Mouse (Mus musculus) natural killer cell, adult 2 months (primary cell): Measurements from ENCODE around the gene Abhd14b.

Source experiments
- DNase-seq, 2 experiments: peaks; one replicate each; pipeline ENCODE4 v3.0.0; 2022; ENCODE audit warnings: low spot score in 2 of 2

Gene Abhd14b

DNA sequence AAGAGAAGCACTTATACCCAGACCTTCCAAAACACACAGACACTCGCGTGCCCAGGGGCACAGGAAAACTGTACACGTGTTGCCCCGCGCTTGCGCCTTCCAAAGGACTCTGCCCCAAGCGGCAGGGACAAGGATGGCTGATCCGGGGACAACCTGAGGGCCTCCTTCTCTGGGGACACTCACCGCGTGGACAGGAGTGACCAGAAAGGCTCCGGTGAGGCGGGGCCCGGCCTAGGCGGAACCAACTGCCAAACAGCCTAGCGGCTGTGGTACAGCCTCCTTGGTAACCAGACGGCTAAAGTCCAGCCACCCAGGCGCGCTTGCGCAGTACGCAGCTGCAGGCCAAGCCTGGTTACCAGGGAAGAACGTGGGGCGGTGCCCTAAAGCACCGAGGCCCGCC lies at the start of gene Abhd14b, which contains the start of gene Abhd14a:
Abhd14b (plus strand) TSS at position 112 of the 400 bp plus-strand sequence.
Abhd14a (minus strand) TSS at position 331 of the 400 bp plus-strand sequence.
- peak; percentile 78 to 80 for DNase-seq

GRCm38 (mm10) chr9:106397733-106398132 lies 49.5 kb upstream of the Abhd14b start:
- DNase-seq = no peak

GRCm38 (mm10) chr9:106398667-106399311 lies 48.5 kb upstream of the Abhd14b start:
- no peak for DNase-seq

DNA sequence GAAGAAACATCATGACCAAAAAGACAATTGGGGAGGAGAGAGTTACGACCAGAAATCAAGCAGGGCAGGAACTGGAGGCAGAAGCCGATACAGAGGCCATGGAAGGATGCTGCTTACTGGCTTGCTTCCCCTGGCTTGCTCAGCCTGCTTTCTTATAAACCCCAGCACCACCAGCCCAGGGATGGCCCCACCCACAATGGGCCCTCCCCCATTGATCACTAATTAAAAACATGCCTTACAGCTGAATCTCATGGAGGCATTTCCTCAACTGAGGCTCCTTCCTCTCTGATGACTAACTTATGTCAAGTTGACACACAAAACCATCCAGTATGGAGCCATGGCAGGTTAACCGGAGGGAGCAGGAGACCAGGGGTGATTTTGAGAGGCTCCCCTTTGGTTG lies 47.5 kb upstream of the Abhd14b start:
- no peak for DNase-seq

DNA sequence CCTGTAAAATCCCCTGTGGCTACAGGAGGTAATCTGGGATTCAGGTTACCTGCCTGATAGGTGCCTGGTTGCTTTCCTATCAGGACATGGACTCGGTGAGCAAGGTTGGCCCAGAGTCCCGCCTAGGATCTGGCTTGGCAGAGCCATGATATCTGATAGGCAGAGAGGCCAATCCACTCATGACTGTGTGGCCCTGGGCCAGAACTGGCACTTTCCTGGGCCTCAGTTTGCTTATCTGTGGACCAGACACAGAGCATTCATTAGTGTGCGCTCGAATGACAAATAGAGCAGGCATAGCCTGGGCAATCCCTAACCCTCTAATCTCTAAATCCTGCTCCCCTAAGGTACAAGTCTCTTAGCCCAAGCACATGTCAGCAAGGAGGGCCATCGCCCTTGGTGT lies 45.1 kb upstream of the Abhd14b start:
- no peak for DNase-seq

DNA sequence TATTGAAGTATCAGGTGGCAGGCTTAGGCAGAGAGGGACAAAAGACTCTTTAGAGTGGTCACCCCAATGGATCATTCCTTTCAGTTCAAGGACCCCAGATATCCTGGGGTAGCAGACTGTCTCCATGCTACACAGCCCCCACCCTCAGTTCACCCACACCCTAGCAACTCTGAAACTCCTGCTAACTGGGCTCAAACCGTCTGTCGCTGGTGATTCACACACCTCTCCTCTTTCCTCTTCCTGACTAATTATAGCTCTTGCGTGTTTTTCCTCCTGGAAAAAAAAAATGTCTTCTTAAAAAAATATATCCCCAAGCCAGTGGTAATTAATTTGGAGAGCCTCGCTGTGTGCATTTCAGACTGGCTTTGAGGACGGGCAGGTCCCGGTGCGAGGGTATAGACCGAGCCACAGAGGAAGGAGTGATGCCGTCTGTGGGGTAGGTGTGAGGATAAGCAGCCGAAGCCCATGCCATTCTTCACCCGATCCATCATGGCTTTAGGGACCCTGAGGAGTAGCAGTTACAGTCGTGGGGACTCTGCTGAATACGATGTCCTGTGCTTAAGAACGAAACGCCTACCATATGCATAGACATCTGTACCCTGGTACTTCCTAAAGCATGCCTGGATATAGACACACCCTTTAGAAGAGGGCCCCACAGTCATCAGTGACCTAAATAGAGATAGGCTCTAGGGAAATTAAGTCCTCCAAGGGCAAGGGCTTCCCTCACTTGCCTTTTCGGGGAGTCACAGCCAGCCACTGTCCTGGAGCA lies 44.5 kb upstream of the Abhd14b start:
- no peak for DNase-seq

DNA sequence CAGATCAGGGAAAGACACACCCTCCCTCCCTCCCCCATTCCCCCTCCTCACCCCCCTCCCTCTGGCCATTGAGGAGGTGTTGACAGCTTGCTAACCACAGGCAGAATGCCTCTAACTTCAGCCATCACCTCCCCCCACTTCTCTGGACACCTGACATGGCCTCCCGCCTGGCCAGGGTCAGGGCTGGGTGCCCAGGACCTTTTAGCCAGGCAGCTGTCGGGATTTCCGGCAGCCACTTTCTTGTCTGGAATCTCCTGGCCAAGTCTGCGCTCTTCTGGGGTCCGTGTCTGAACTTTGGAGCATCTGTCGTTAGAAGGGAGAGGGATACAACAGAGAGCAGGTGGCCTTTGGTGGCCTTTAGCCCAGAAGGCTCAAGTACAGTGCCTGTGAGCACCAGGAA lies 42.0 kb upstream of the Abhd14b start:
- DNase-seq = no peak

GRCm38 (mm10) chr9:106406443-106407078 lies 40.7 kb upstream of the Abhd14b start:
- no peak for DNase-seq

DNA sequence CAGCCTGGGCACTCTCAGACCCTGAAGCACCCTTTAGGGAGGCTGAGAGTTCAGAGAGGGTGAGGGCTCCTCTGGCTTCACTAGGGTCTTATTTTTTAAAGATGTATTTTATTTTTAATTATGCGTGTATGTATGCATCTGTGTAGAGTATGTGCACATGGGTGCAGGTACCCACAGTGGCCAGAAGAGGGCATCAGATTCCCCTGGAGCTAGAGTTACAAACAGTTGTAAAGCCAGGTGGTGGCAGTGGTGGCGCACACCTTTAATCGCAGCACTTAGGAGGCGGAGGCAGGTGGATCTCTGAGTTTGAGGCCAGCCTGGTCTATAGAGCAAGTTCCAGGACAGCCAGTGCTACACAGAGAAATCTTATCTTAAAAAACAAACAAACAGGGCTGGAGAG lies 38.2 kb upstream of the Abhd14b start:
- no peak for DNase-seq

DNA sequence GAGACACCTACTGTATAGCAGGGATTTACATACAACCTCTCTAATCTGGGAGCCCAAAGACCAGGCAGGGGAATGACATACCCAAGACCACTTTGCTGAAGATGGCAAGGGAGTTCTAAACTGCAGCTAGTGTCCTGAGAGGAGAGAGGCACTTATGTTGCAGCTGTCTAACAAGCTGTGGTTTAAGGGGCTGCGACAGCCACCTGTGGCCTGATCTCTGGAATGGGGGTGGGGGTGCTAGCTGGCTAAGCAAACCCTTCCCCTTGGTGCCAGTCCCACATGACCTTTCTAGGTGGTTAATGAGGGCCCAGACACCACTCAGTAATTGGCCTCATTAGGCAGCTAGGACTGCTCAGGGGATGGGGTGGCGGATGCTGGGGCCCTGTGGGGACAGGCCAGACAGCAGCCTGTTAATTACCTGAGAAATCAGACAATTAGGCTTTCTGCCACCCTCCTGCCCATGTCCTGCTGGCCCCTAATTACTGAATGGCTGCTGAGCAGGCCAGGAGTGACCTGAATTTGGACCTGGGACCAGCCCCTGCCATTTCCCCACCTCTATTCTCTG lies 37.1 kb upstream of the Abhd14b start:
- no peak for DNase-seq

DNA sequence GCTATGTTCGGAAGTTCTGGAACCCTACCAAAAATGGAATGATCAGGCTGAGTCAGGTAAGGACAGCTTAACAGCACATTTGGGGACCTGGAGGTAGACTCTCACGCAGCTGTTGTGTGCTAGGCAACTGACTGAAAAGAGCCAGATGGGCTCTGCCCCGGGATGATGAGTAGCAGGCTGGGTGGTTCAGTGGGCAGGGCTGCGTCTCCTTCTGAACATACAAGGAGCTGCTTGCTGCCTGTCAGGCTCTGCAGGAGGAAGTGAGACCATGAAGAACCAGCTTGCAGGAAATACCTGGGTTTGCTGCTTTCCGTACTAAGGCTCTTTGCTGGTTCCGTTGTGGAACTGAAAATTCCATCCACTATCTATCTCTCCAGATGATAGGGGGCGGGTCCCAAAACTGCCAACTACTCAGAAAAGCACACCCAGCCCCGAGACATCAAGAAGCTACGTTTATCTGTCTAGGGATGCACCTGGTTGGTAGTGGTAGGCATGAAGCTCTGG lies 36.1 kb upstream of the Abhd14b start:
- peak in 1 of 2 experiments; percentile 23 for DNase-seq

DNA sequence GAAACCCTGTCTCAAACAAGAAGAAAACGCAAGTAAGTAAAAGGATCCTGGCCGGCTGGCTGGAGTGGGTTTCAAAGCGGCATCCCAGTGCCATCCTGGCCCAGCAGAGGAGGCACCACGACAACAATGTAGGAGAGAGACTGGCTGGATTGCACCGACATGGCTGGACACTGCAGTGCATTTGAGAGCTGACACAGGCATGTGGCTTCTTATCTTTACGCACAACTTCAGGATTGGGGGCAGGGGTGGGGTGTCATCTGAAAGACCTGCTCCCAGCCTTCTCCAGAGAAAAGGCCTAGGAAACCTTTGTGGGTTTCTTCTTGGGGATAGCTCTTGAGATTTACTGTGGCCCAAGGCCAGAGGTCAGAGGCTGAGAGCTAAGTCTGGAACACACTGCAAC lies 35.5 kb upstream of the Abhd14b start:
- no peak for DNase-seq

DNA sequence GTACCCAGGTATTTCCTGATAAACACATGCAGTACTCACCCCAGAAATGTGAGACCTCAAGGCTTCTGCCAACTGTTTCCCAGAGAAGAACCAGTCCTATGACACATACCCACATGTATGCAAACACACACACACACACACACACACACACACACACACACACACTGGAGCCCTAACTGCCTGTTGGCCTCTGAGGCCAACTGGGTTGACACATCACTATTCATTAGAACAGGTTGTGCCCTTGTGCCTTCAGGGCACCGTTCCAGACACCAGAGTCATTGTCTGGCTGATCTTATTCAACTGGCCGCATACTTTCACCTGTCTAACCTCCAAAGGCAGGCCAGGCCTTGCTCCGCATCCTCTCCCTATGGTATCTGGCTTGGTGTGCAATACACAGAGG lies 35.0 kb upstream of the Abhd14b start:
- no peak for DNase-seq

- no peak for DNase-seq
Measured at GRCm38 (mm10) chr9:106413606-106414005, 33.7 kb upstream of the Abhd14b start.

DNA sequence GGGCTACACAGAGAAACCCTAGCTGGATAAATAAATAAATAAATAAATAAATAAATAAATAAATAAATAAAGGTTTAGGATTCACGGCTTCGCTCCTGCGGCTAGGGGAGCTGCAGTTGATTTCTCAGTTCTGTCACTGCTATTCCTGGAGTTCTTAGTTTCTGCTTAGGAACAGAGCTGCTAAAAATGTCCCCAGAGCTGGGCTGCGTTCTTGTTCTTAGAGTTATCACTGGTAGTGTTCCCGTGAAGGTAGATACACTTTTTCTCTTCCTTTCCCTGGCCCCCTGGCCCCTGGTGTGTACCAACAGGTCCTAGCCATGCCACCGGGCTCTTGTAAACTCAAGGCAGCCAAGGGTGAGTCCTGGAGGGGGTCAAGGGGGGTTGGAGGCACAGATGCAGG lies 30.4 kb upstream of the Abhd14b start:
- no peak for DNase-seq

DNA sequence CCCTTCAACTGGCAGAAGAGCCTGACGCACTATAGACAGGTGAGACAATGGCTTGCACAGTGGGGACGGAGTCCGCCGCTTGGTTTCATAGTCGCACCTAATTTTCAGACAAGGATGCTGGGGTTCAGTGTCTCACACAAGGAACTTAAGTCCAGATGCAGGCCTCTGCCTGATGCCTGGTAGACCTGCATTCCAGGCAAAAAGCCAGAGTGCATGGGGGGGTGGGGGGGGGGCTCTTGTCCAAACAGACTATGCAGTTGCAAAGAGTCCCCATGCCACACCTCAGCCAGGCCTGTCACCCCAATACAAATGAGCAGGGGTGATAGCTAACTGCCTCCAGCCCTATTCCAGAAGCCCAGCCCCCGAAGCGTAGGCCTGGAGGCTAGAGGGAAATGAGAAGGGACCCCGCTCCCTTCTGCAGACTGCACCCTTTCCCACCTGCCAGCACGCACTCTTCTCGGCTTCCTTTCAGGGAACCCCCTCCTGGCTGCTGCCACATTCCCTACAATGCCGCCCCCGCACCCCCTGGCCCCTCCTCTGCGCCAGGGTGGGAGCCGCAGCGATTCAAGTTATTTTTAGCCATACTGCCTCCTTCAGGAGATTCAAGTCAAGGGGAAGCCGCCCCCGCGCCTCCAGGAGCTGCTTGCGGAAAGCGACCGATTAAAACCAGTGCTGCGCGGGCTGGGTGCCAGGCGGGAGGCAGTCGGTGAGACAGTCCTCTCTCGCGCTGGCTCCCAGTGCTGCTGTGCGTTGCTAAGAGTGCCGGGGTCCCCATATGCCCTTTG lies 29.2 kb upstream of the Abhd14b start:
- no peak for DNase-seq

DNA sequence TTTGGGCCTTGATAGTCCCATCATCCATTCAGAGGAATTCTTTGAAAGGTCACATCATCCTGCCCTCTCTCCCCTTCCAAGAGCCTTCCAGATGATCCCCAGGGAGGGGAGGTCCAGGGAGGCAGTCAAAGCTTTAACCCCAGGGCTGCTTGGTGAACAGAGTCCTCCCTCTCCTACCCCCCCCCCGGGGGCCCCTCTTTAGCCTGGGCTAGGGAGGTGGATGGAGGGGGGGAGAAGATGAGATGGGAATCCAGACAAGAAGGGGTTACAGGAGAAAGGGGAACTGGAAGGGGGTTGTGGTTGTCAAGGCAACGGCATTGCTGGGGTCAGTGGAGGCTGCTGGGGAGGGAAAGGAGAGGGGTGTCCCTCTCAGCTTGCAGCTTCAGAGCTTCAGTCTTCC lies 26.7 kb upstream of the Abhd14b start:
- DNase-seq = no peak

DNA sequence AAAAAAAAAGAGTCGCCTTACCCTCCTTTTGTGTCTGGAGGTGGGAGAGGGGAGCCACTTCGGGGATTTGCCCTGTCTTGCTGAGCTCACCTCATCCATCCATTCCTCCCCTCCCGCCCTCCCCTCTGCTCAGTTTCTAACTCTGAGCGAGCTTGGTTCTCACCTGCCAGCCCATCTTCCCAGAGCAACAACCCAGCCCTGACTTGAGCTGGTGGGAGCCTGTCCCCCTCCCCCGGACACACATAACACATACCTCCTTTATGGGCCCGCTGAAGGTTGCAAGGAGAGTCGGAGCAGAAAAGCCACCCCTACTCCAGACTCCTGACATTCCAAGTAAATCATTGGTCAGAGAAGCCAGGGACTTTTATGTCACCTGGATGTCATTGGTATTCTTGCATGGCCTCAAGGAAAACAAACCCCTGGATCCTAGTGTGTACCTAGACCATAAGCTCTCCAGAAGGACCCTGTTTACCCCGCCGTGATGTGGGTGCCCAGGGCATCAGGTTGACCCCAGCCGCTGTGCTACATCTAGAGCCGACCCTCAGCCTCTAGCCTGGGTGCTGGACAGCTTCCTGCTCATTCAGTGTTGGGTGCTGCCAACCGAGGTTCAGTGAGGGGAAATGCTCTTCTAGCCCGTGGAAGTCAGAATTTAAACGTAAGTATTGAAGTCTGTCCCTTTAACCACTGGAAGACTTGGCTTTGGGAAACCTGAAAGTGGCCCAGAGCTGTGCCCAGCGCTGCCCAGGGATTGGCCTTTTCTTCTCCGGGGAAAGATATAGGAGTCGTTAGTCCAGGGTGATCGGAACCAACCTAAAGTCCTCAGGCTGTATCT lies 26.0 kb upstream of the Abhd14b start:
- no peak for DNase-seq

GRCm38 (mm10) chr9:106421865-106422160 lies 25.4 kb upstream of the Abhd14b start:
- DNase-seq = peak; percentile 75 to 84

DNA sequence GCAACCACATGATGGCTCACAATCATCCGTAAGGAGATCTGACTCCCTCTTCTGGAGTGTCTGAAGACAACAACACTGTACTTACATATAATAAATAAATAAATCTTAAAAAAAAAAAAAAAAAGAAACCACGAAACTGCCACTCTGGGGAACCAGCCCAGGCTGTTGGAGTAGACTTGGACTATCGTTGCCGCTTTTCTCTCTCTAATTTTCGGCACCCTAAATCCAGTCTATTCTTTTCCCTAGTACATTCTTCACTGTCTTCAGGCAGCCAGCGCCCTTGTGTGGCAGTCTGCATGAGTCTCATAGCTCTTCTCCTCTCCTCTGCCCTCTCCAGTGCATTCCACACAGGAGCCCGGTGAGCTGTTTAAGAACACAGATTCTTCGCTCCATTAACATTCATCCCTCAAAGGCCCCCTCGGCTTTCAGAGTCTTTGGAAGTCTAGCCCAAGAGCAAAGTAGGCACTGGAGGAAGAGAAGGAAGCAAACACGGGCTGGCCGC lies 18.5 kb upstream of the Abhd14b start:
- DNase-seq = peak; percentile 21
